Mouse (Mus musculus): ENCODE results near the gene A2ml1. TPM values are rescaled to one million over a fixed set of nuclear protein-coding genes. Genes with fewer than 3 reads are reported as not detected.

A2ml1 gene
- polyA plus RNA-seq, 1 experiment, result 0.24 TPM

DNA sequence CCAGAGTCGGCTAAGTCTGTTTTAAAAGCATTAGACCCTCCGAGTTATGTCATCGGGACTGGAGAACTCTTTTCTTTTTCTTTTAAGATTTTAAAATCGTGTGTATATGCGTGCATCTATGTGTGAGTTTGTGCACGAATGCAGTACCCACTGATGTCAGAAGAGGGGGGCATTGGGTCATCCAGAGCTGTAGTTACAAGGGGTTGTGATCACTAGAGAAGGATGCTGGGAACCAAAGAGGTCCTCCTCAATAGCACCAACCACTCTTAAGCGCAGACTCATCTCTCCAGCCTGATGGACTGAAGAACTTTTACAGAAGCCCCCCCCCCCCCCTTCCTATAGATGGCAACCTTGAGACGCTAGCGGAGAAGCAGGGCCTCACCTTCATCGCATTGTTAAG is 91.3 kb downstream of the A2ml1 start:
- DNase-seq (ENCODE audit: low read depth, low spot score), result no peak
- WGBS, result 94% methylated on average over 10 of the region's 10 CpGs

Other genes starting within 250 kb of the A2ml1 start
- 4.0 and 4.7 TPM in 2 replicates for gene Tulp3, start 225.8 kb downstream of the A2ml1 start, polyA plus RNA-seq (2012; rRNA removed)
- 16.7 and 21.3 TPM in 2 replicates for gene Rhno1, start 218.7 kb downstream of the A2ml1 start, polyA plus RNA-seq (2012; rRNA removed)
- gene Foxm1, start 218.6 kb downstream of the A2ml1 start, polyA plus RNA-seq (2012; rRNA removed), result 24.8 and 30.4 TPM in 2 replicates
- 0.06 and 0.22 TPM in 2 replicates for gene Tex52, start 206.2 kb downstream of the A2ml1 start, polyA plus RNA-seq (2012; rRNA removed)
- not detected in 2 replicates for gene Gm44596, start 206.1 kb downstream of the A2ml1 start, polyA plus RNA-seq (2012; rRNA removed)
- 0.51 and 0.69 TPM in 2 replicates for gene Nrip2, start 182.3 kb downstream of the A2ml1 start, polyA plus RNA-seq (2012; rRNA removed)
- 18.7 and 19.3 TPM in 2 replicates for gene Itfg2, start 156.7 kb downstream of the A2ml1 start, polyA plus RNA-seq (2012; rRNA removed)
- 162 and 189 TPM in 2 replicates for gene Fkbp4, start 142.9 kb downstream of the A2ml1 start, polyA plus RNA-seq (2012; rRNA removed)
- gene Pzp, start 54.9 kb downstream of the A2ml1 start, polyA plus RNA-seq (2012; rRNA removed), result 0.02 and 0.15 TPM in 2 replicates
- 0.30 and 0.41 TPM in 2 replicates for gene Klrb1a, start 41.9 kb upstream of the A2ml1 start, polyA plus RNA-seq (2012; rRNA removed)
- 252 and 368 TPM in 2 replicates for gene Clec2h, start 80.8 kb upstream of the A2ml1 start, polyA plus RNA-seq (2012; rRNA removed)
- gene Klrb1, start 141.5 kb upstream of the A2ml1 start, polyA plus RNA-seq (2012; rRNA removed), result 0.26 and 0.27 TPM in 2 replicates
- gene Klrb1c, start 207.6 kb upstream of the A2ml1 start, polyA plus RNA-seq (2012; rRNA removed), result 0.21 and 0.31 TPM in 2 replicates
- gene Gm44511, start 244.7 kb upstream of the A2ml1 start, polyA plus RNA-seq (2012; rRNA removed), result 1.6 TPM in 1 of 2 replicates, not detected in the other
- 0.79 and 0.93 TPM in 2 replicates for gene Klrb1b, start 244.7 kb upstream of the A2ml1 start, polyA plus RNA-seq (2012; rRNA removed)